Mouse (Mus musculus) adrenal gland, adult 2 months (tissue): Measurements from ENCODE around the gene Papolb. TPM values are rescaled to one million over a fixed set of nuclear protein-coding genes. Genes with fewer than 3 reads are reported as not detected.

Experiments
- DNase-seq: peaks from one replicate; pipeline ENCODE4 v3.0.0; 2021
- long read RNA-seq: library from polyadenylated mRNA; stranded (forward); transcript quantifications from one replicate; pipeline ENCODE4 v2.0.0, GENCODE M21; 2021
- polyA plus RNA-seq: library from polyadenylated mRNA; depleted of rRNA; stranded (reverse); fragments of >200 nt; gene quantifications from 2 replicates; pipeline ENCODE4 v1.2.3, GENCODE M21; 2012; rRNA removed
- total RNA-seq, 2 experiments: library from RNA; stranded (reverse); gene quantifications; 2 replicates each; pipeline ENCODE4 v1.2.3; 2021

The Papolb gene
- total RNA-seq = under 1 TPM; 0.09 to 0.21 TPM
- polyA plus RNA-seq = 0.03 TPM in 1 of 2 replicates, not detected in the other
- long read RNA-seq, full-length matches to known transcripts = 1 of 1 reads
- long read RNA-seq, partial matches to known transcripts = 0 of 1 reads
- long read RNA-seq, other reads (novel, unspliced or antisense) = 0 of 1 reads

- no peak for DNase-seq
Measured at GRCm38 (mm10) chr5:142529915-142530314, at the start of gene Papolb. Gene Papolb, minus strand, starts transcription at chr5:142530076.

- DNase-seq = no peak
Measured at GRCm38 (mm10) chr5:142578192-142578591, 48.3 kb upstream of the Papolb start.

- peak; percentile 84 for DNase-seq
Measured at GRCm38 (mm10) chr5:142576832-142577231, 47.0 kb upstream of the Papolb start.

GRCm38 (mm10) chr5:142574323-142575057, 44.6 kb upstream of the Papolb start:
- no peak for DNase-seq

GRCm38 (mm10) chr5:142564606-142565005, 34.7 kb upstream of the Papolb start:
- DNase-seq = no peak

GRCm38 (mm10) chr5:142560261-142560660, 30.4 kb upstream of the Papolb start:
- no peak for DNase-seq

GRCm38 (mm10) chr5:142557397-142558067, 27.7 kb upstream of the Papolb start:
- peak; percentile 83 for DNase-seq

GRCm38 (mm10) chr5:142556721-142557120, 26.8 kb upstream of the Papolb start:
- peak; percentile 27 for DNase-seq

GRCm38 (mm10) chr5:142555866-142556265, 26.0 kb upstream of the Papolb start:
- DNase-seq = peak; percentile 67

- DNase-seq = peak; percentile 94
Measured at GRCm38 (mm10) chr5:142550706-142551652, 21.1 kb upstream of the Papolb start, which contains the start of gene Radil. Gene Radil, minus strand, starts transcription at chr5:142551098.

GRCm38 (mm10) chr5:142549961-142550705, 20.3 kb upstream of the Papolb start:
- DNase-seq = peak; percentile 45

GRCm38 (mm10) chr5:142549441-142549840, 19.6 kb upstream of the Papolb start:
- no peak for DNase-seq

GRCm38 (mm10) chr5:142547066-142547465, 17.2 kb upstream of the Papolb start:
- no peak for DNase-seq

- no peak for DNase-seq
Measured at GRCm38 (mm10) chr5:142546344-142546743, 16.5 kb upstream of the Papolb start.

- no peak for DNase-seq
Measured at GRCm38 (mm10) chr5:142545014-142545795, 15.3 kb upstream of the Papolb start.

GRCm38 (mm10) chr5:142537286-142537685, 7.4 kb upstream of the Papolb start:
- peak; percentile 53 for DNase-seq

GRCm38 (mm10) chr5:142535388-142535787, 5.5 kb upstream of the Papolb start:
- no peak for DNase-seq

- no peak for DNase-seq
Measured at GRCm38 (mm10) chr5:142524711-142525464, 5.0 kb downstream of the Papolb start.

- DNase-seq = peak; percentile 74
Measured at GRCm38 (mm10) chr5:142521195-142521866, 8.5 kb downstream of the Papolb start.
